Mouse (Mus musculus) stomach, postnatal 0 days (tissue): ENCODE measurements at regions not wholly inside any gene's neighbourhood (a gene's known extent, or its start where the extent isn't known, plus 50 kb on each side); places are given as distances from the start of the nearest gene placed in this dataset.

Experiments used
- CTCF ChIP-seq: IDR thresholded peaks from 2 replicates; pipeline ENCODE4 v1.5.1; 2016; ENCODE audit warnings: antibody characterized with exemption, low read depth, mild to moderate bottlenecking, moderate library complexity
- EP300 ChIP-seq: optimal IDR thresholded peaks from 2 replicates; pipeline ENCODE3; 2016; ENCODE audit warnings: antibody characterized with exemption

- TF ChIP-seq EP300 (no peak), CTCF (no peak)
Measured at GRCm38 (mm10) chr11:71615526-71615925, 134.2 kb upstream of the Wscd1 start.
